Mouse (Mus musculus): ENCODE results near the gene Ndufa3.

Gene Ndufa3

GRCm38 (mm10) chr7:3611006-3611405 is 6.2 kb upstream of the Ndufa3 start:
- DNase-seq: no peak

GRCm38 (mm10) chr7:3614021-3614420 is 3.2 kb upstream of the Ndufa3 start:
- no peak for DNase-seq

- no peak for DNase-seq
These were observed 1.1 kb upstream of the Ndufa3 start, which contains the start of gene Oscar for GRCm38 (mm10) chr7:3616057-3616388. Oscar (minus strand) TSS chr7:3616157.

- peak in 1 of 2 experiments; percentile 70 for DNase-seq
These were observed 558 bp upstream of the Ndufa3 start for GRCm38 (mm10) chr7:3616389-3617241.

GRCm38 (mm10) chr7:3629030-3629429 is 11.9 kb downstream of the Ndufa3 start:
- DNase-seq: no peak

- DNase-seq: peak; percentile 94
These were observed 12.6 kb downstream of the Ndufa3 start, which contains the start of the genes Tfpt and Prpf31 for GRCm38 (mm10) chr7:3629543-3630477. Tfpt (minus strand) TSS chr7:3629929. Prpf31 (plus strand) TSS chr7:3629985.

GRCm38 (mm10) chr7:3630478-3630815 is 13.3 kb downstream of the Ndufa3 start:
- DNase-seq: no peak

- no peak for DNase-seq
These were observed 26.2 kb downstream of the Ndufa3 start for GRCm38 (mm10) chr7:3643412-3643811.

- no peak for DNase-seq
These were observed 26.7 kb downstream of the Ndufa3 start for GRCm38 (mm10) chr7:3643843-3644242.

- DNase-seq: peak in 1 of 2 experiments; percentile 98
These were observed 27.1 kb downstream of the Ndufa3 start for GRCm38 (mm10) chr7:3644348-3644671.

- peak; percentile 96 to 99 for DNase-seq
These were observed 27.7 kb downstream of the Ndufa3 start, which contains the start of gene Cnot3 for GRCm38 (mm10) chr7:3644672-3645487. Cnot3 (plus strand) TSS chr7:3645268.

- no peak for DNase-seq
These were observed 28.4 kb downstream of the Ndufa3 start for GRCm38 (mm10) chr7:3645488-3646025.

- DNase-seq: no peak
These were observed 29.0 kb downstream of the Ndufa3 start for GRCm38 (mm10) chr7:3646188-3646587.

- no peak for DNase-seq
These were observed 29.5 kb downstream of the Ndufa3 start for GRCm38 (mm10) chr7:3646641-3647040.

GRCm38 (mm10) chr7:3656966-3657365 is 39.8 kb downstream of the Ndufa3 start:
- no peak for DNase-seq

GRCm38 (mm10) chr7:3658578-3658977 is 41.4 kb downstream of the Ndufa3 start:
- no peak for DNase-seq

GRCm38 (mm10) chr7:3664524-3665214 is 47.5 kb downstream of the Ndufa3 start:
- DNase-seq: no peak

GRCm38 (mm10) chr7:3665215-3666114 is 48.3 kb downstream of the Ndufa3 start, which contains the start of gene Leng1:
Leng1 (minus strand) TSS chr7:3665840.
- DNase-seq: peak; percentile 95 to 98

GRCm38 (mm10) chr7:3666921-3667391 is 49.8 kb downstream of the Ndufa3 start:
- DNase-seq: no peak
